Mouse (Mus musculus) CH12.LX (cell line): ENCODE results near the gene Pla2g12a. TPM values are rescaled to one million over a fixed set of nuclear protein-coding genes. Genes with fewer than 3 reads are reported as not detected.

Experiments used
- DNase-seq: peaks from one replicate; pipeline ENCODE4 v3.0.0-alpha.2; 2013; ENCODE audit errors: extremely low read depth
- H3K27ac ChIP-seq: 2 replicates; pipeline ENCODE4 v1.5.1; 2012; ENCODE audit warnings: low read depth, mild to moderate bottlenecking, control low read depth, moderate library complexity; ENCODE audit not compliant: insufficient read depth
- H3K27me3 ChIP-seq: replicated peaks from 2 replicates; pipeline ENCODE3; 2012; ENCODE audit warnings: inconsistent platforms
- H3K36me3 ChIP-seq, 2 experiments: replicated peaks in 1 of 2; 2 replicates each; pipeline versions ENCODE3 to v1.6.1; 2012; ENCODE audit warnings: inconsistent platforms in 1 of 2, low read length in 1 of 2, mild to moderate bottlenecking in 1 of 2, mixed read lengths in 1 of 2, moderate library complexity in 1 of 2; ENCODE audit not compliant: control insufficient read depth in 1 of 2, insufficient read depth in 1 of 2
- H3K4me1 ChIP-seq, 2 experiments: 2 replicates each; pipeline ENCODE4 v1.6.1; 2012; ENCODE audit warnings: inconsistent platforms in 1 of 2, moderate library complexity in 1 of 2; ENCODE audit not compliant: insufficient read depth in 2 of 2, control insufficient read depth in 1 of 2
- H3K4me2 ChIP-seq: 2 replicates; pipeline ENCODE4 v1.6.1; 2012; ENCODE audit warnings: low read depth, mild to moderate bottlenecking, control low read depth; ENCODE audit not compliant: poor library complexity, insufficient read depth, severe bottlenecking
- H3K4me3 ChIP-seq, 3 experiments: fragments of 150-350 bp in 1 of 3; sonication (generic) in 1 of 3; replicated peaks in 1 of 3; 2 replicates each; pipeline versions ENCODE3 to v1.5.1; 2011 to 2012; ENCODE audit warnings: low read depth in 2 of 3, low read length in 2 of 3, mild to moderate bottlenecking in 2 of 3, moderate library complexity in 2 of 3, control low read depth in 1 of 3, improper control_type of control experiment in 1 of 3, inconsistent platforms in 1 of 3, mixed read lengths in 1 of 3; ENCODE audit not compliant: poor library complexity in 1 of 3
- H3K79me2 ChIP-seq: replicated peaks from 2 replicates; pipeline ENCODE4 v1.6.1; 2012; ENCODE audit warnings: mild to moderate bottlenecking, moderate library complexity; ENCODE audit not compliant: control insufficient read depth, poor library complexity, insufficient read depth, severe bottlenecking; ENCODE audit errors: extremely low read depth
- H3K9ac ChIP-seq: 2 replicates; pipeline ENCODE4 v1.6.1; 2012; ENCODE audit warnings: low read depth, mild to moderate bottlenecking, control low read depth, moderate library complexity; ENCODE audit not compliant: insufficient read depth
- H3K9me3 ChIP-seq: replicated peaks from 2 replicates; pipeline ENCODE3; 2012; ENCODE audit warnings: low read length, inconsistent platforms, mixed read lengths
- BHLHE40 ChIP-seq: IDR thresholded peaks from 2 replicates; pipeline ENCODE4 v1.6.1; 2011; ENCODE audit warnings: mild to moderate bottlenecking, low read depth, low read length, improper control_type of control experiment
- CHD2 ChIP-seq: IDR thresholded peaks from 2 replicates; pipeline ENCODE4 v1.6.1; 2011; ENCODE audit warnings: low read length, improper control_type of control experiment
- CTCF ChIP-seq, 2 experiments: IDR thresholded peaks in 1 of 2; conservative IDR thresholded peaks in 1 of 2; 2 replicates each; pipeline ENCODE4 v1.5.1; 2011 to 2012; ENCODE audit warnings: low read depth in 2 of 2, low read length in 2 of 2, improper control_type of control experiment in 1 of 2, inconsistent platforms in 1 of 2, mild to moderate bottlenecking in 1 of 2, moderate library complexity in 1 of 2
- E2F4 ChIP-seq: IDR thresholded peaks from 2 replicates; pipeline ENCODE4 v1.6.1; 2011; ENCODE audit warnings: low read depth, low read length, improper control_type of control experiment; ENCODE audit not compliant: insufficient replicate concordance
- EP300 ChIP-seq: IDR thresholded peaks from 2 replicates; pipeline ENCODE4 v1.6.1; 2011; ENCODE audit warnings: low read length, improper control_type of control experiment
- IRF4 ChIP-seq: IDR thresholded peaks from 2 replicates; pipeline ENCODE4 v1.6.1; 2014; ENCODE audit warnings: low read depth, mild to moderate bottlenecking, inconsistent platforms, low read length, improper control_type of control experiment
- MYC ChIP-seq: IDR thresholded peaks from 2 replicates; pipeline ENCODE4 v1.6.1; 2011; ENCODE audit warnings: low read depth, mild to moderate bottlenecking, improper control_type of control experiment, low read length
- NELFE ChIP-seq: IDR thresholded peaks from 2 replicates; pipeline ENCODE4 v1.6.1; 2011; ENCODE audit warnings: low read depth, low read length, improper control_type of control experiment
- NRF1 ChIP-seq: IDR thresholded peaks from 2 replicates; pipeline ENCODE4 v1.6.1; 2014; ENCODE audit warnings: low read depth, mild to moderate bottlenecking, inconsistent platforms, low read length, improper control_type of control experiment, moderate library complexity
- RAD21 ChIP-seq: IDR thresholded peaks from 2 replicates; pipeline ENCODE4 v1.6.1; 2011; ENCODE audit warnings: low read depth, mild to moderate bottlenecking, low read length, improper control_type of control experiment, moderate library complexity
- RCOR1 ChIP-seq: conservative IDR thresholded peaks from 2 replicates; pipeline ENCODE4 v1.6.1; 2012; ENCODE audit warnings: low read depth, mild to moderate bottlenecking, inconsistent platforms, low read length, improper control_type of control experiment
- SMC3 ChIP-seq: IDR thresholded peaks from 2 replicates; pipeline ENCODE4 v1.6.1; 2011; ENCODE audit warnings: low read depth, low read length, improper control_type of control experiment
- ZC3H11A ChIP-seq: IDR thresholded peaks from 2 replicates; pipeline ENCODE4 v1.6.1; 2012; ENCODE audit warnings: low read depth, mild to moderate bottlenecking, inconsistent platforms, low read length, improper control_type of control experiment
- ZKSCAN1 ChIP-seq: IDR thresholded peaks from 2 replicates; pipeline ENCODE4 v1.6.1; 2012; ENCODE audit warnings: low read depth, inconsistent platforms, low read length, improper control_type of control experiment, borderline replicate concordance
- ZMIZ1 ChIP-seq: IDR thresholded peaks from 2 replicates; pipeline ENCODE4 v1.6.1; 2012; ENCODE audit warnings: low read depth, mild to moderate bottlenecking, inconsistent platforms, low read length, improper control_type of control experiment
- dilution Hi-C: fragments of 300-500 bp; cut with MboI; formaldehyde crosslinking; loops from 2 replicates; pipeline ENCODE4 v1.14.3; 2020; ENCODE audit warnings: low sequenced_read_pairs; ENCODE audit not compliant: extremely low pct_unique_long_range_greater_than_20kb, extremely low pct_ligation_motif_present
- in situ Hi-C: fragments of 300-500 bp; cut with MboI; formaldehyde crosslinking; loops from 3 replicates; pipeline ENCODE4 v1.14.3; 2019; ENCODE audit warnings: low sequenced_read_pairs, low pct_ligation_motif_present, low pct_unique_long_range_greater_than_20kb, mixed read lengths
- polyA plus RNA-seq: library from polyadenylated mRNA; unstranded; fragments of >175 nt; gene quantifications from 2 replicates; pipeline ENCODE4 v1.2.1, GENCODE M21; 2012; ENCODE audit warnings: low read depth; ENCODE audit not compliant: insufficient read length
- total RNA-seq, 2 experiments: library from RNA; depleted of rRNA; stranded (reverse); fragments of 300-350 nt in 1 of 2; fragments of >200 nt in 1 of 2; gene quantifications; 2 replicates each; pipeline ENCODE4 v1.2.3; 2012 to 2014

The Pla2g12a gene
- total and polyA plus RNA-seq, 3 experiments = 50.2 to 78.3 (median 58.6) TPM

DNA sequence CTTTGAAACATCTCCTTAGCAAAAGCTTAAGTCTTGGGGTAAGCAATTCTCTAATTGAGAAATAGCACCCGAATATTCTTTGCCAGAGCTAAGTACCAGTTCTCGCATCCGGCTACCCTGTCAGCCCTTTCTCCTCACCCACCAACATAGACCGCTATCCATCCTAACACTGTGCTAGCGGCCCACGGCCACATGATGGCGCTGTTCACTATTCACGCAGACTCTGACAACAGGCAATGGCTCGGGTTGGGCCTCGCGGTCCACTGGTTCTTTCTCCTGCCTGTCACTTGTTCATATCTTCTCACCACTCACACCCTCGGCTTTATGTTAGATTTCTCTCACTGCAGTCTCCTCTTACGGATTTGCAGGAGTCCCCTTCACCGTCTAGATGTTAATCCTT is 14.7 kb upstream of the Pla2g12a start:
- peaks cover 6% of the 10 kb centered on the region for H3K9me3 ChIP-seq
- no peaks in the 10 kb centered on the region for H3K27me3 ChIP-seq
- dilution Hi-C loops (no loop called here), in situ Hi-C loops (no loop called here)
- H3K4me1 ChIP-seq = no peaks in the 10 kb centered on the region; a peak in 1 of 4 replicates
- TF ChIP-seq ZKSCAN1 = no peak
- TF ChIP-seq RAD21 = peak; percentile 80
- TF ChIP-seq CTCF (conservative IDR thresholded peaks at IDR 0.05 in 1 of 2, IDR thresholded peaks at IDR 0.05 in 1 of 2; ENCODE audit: low read depth in 2 of 2, low read length in 2 of 2) = peak; percentile 35 to 82; a peak in 2 of 4 replicates
- peak; percentile 32; the same call in 1 of the 2 replicates for TF ChIP-seq ZC3H11A
- no peak for TF ChIP-seq ZMIZ1
- TF ChIP-seq SMC3 = peak; percentile 83
- peak; percentile 54 for DNase-seq
- no peak overlapping the region for H3K9ac ChIP-seq
- no peaks in the 10 kb centered on the region for H3K36me3 ChIP-seq
- no peak overlapping the region for H3K4me3 ChIP-seq
- H3K27ac ChIP-seq = no peak overlapping the region
- H3K4me2 ChIP-seq = no peak overlapping the region
- no peaks in the 10 kb centered on the region for H3K79me2 ChIP-seq

DNA sequence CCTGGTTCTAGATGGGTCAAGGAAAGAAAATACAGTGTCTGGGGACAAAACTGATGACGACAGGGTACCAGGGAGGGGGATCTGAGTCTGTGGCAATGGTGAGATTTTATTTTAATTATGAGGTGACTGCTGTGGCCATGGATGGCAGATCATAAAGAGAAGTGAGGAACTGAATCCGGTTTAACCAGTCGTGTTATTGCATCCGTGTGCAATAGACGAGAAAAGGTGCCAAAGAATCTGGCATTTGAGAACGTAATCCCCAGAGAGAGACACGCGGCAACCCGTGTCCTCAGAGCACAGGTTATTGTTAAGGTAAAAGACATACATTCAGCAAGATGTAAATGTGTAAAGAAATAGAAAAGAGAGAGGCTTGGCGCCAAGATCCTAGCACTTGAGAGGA is 1.1 kb upstream of the Pla2g12a start:
- no peak overlapping the region for H3K9ac ChIP-seq
- dilution Hi-C loops = no loop called here
- H3K9me3 ChIP-seq = no peaks in the 10 kb centered on the region
- peaks cover 7% of the 10 kb centered on the region; the same call in 1 of the 2 replicates for H3K79me2 ChIP-seq
- peaks cover 0 to 4% of the 10 kb centered on the region in 2 experiments for H3K36me3 ChIP-seq
- H3K27ac ChIP-seq = no peak overlapping the region
- H3K4me1 ChIP-seq = peaks cover 19 to 41% of the 10 kb centered on the region in 2 experiments; a peak in 3 of 4 replicates
- no peak for TF ChIP-seq NELFE
- TF ChIP-seq IRF4 = no peak
- TF ChIP-seq, all 38 proteins: peak for 0
- H3K4me3 ChIP-seq = no peak overlapping the region
- DNase-seq = no peak
- in situ Hi-C loops = no loop called here
- H3K4me2 ChIP-seq = 0 out of 2 replicates have a peak overlapping the region, but pooled peaks have one; percentile 6
- H3K27me3 ChIP-seq = no peaks in the 10 kb centered on the region

DNA sequence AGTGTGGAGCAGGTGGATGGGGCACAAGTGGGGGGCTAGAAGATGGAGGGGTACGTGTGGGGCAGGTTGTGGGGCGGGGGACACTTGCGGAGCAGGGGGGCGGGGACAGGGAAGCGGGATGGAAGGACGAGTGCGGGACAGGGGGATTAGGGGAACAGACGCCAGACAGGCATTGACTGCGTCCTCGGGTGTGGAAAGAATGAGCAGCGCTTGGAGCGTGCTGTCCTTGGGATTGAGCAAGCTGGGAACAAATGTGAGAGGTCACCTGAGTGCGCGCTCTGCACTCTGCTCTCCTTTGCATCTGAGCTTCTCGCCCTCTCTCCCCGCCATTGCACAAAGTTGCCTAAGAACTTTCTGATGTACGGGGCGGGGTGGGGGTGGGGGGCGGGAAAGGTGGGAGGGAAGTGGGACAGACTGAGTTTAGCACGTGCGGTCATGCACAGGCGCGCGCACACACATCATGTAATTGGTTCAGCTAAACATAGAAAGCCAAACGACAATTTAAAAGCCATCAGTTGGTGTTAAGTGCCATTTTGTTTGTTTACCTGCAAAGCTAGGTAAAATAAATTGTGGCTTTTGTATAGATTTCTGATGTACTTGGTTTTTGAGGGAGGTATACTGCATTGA is 838 bp downstream of the Pla2g12a start:
- H3K9ac ChIP-seq = peak overlapping the region; percentile 87
- no peaks in the 10 kb centered on the region for H3K27me3 ChIP-seq
- peak overlapping the region; percentile 78 to 96 (median 80) for H3K4me3 ChIP-seq
- peak overlapping the region; percentile 79 for H3K4me2 ChIP-seq
- H3K4me1 ChIP-seq = peaks cover 19 to 46% of the 10 kb centered on the region in 2 experiments; a peak in 3 of 4 replicates
- no peaks in the 10 kb centered on the region for H3K9me3 ChIP-seq
- DNase-seq = peak; percentile 40
- H3K79me2 ChIP-seq = peaks cover 7% of the 10 kb centered on the region; the same call in 1 of the 2 replicates
- TF ChIP-seq RCOR1 (no peak), E2F4 (no peak), BHLHE40 (peak; percentile 91), MYC (0 out of 2 replicates have a peak, but pooled peaks have one; percentile 43), CHD2 (0 out of 2 replicates have a peak, but pooled peaks have one; percentile 26), NRF1 (0 out of 2 replicates have a peak, but pooled peaks have one; percentile 21), EP300 (no peak)
- dilution Hi-C loops (no loop called here), in situ Hi-C loops (no loop called here)
- peak overlapping the region; percentile 57; the same call in 1 of the 2 replicates for H3K27ac ChIP-seq
- H3K36me3 ChIP-seq = peaks cover 0 to 13% of the 10 kb centered on the region in 2 experiments
